ENCODE assay signal across 17 mouse cellular contexts in genomic region chr7:143755357-143756124, GRCm38 (mm10). TPM values are rescaled to one million over a fixed set of nuclear protein-coding genes. Genes with fewer than 3 reads are reported as not detected.
DNase-seq lines count a peak whose midpoint lies in the region; ATAC-seq and TF ChIP-seq lines count a peak whose summit lies in the region.
"Had no signal": no experiment of that assay in that cellular context is flagged by ENCODE, and none has a peak within 500 bp of the region (broad histone marks: within the 10 kb centered on the region; RNA-seq: fewer than 3 reads in every experiment).

No protein-coding gene starts in this region.

- TF ChIP-seq EP300 in lung, postnatal 0 days (IDR thresholded peaks at IDR 0.05) = no peak

- H3K27ac ChIP-seq in lung, postnatal 0 days (ENCODE audit: low read length) = no peak overlapping the region
- H3K27ac ChIP-seq: heart, adult 2 months; hindbrain, postnatal 0 days had no signal

- H3K9ac ChIP-seq in lung, postnatal 0 days (replicated peaks; ENCODE audit: low read depth) = no peak overlapping the region

- peak; percentile 72 for ATAC-seq in megakaryocyte-erythroid progenitor cell, adult 5-6 weeks (replicated peaks; ENCODE audit: low FRiP score, low TSS enrichment, poor library complexity, severe bottlenecking)
- ATAC-seq in lung, postnatal 0 days = no peak
- ATAC-seq: hindbrain, postnatal 0 days; Patski had no signal

- peak; percentile 29 for DNase-seq in kidney, adult 11 months
- DNase-seq in kidney, postnatal 36 days = no peak
- peak; percentile 56 for DNase-seq in adrenal gland, postnatal 10 days
- DNase-seq in c-Kit-positive CD71-negative TER-119-negative erythroid progenitor cells, embryonic 14.5 days (ENCODE audit: low read depth) = peak; percentile 20
- no peak for DNase-seq in lung, postnatal 0 days (ENCODE audit: low spot score)
- no peak for DNase-seq in frontal cortex, postnatal 36 days (ENCODE audit: low spot score in 2 of 2)
- DNase-seq: cerebellum, adult 8-10 months; heart, postnatal 14 days had no signal

- H3K36me3 ChIP-seq in lung, postnatal 0 days (ENCODE audit: insufficient read depth, low read length) = no peaks in the 10 kb centered on the region

- H3K9me3 ChIP-seq in lung, postnatal 0 days (ENCODE audit: low read length) = no peaks in the 10 kb centered on the region

- H3K4me2 ChIP-seq in lung, postnatal 0 days (replicated peaks; ENCODE audit: low read depth, low read length) = no peak overlapping the region

- no peak overlapping the region for H3K4me3 ChIP-seq in lung, postnatal 0 days (ENCODE audit: low read depth, low read length)
- H3K4me3 ChIP-seq: erythroblast, embryonic 14.5 days; heart, adult 2 months had no signal

- 73% methylated on average over 9 of the region's 9 CpGs for WGBS in lung, postnatal 0 days

- no peak for TF ChIP-seq CTCF in lung, postnatal 0 days (IDR thresholded peaks at IDR 0.05)

- no peaks in the 10 kb centered on the region; the same call in 1 of the 2 replicates for H3K27me3 ChIP-seq in lung, postnatal 0 days (replicated peaks; ENCODE audit: insufficient read depth, low read length)
- H3K27me3 ChIP-seq: Patski had no signal

- H3K4me1 ChIP-seq in lung, postnatal 0 days (ENCODE audit: insufficient read depth, low read depth, low read length) = peaks cover 6% of the 10 kb centered on the region; the same call in 1 of the 2 replicates

RNA-seq across cellular contexts. Expression of gene Osbpl5, which starts 1.2 kb away (rescaled TPM):
- total RNA-seq in adrenal gland, postnatal 10 days (2021) = 10 to 100 TPM; 30.1 to 34.0 TPM
- total RNA-seq in megakaryocyte-erythroid progenitor cell, adult 5-6 weeks (2014; fragmentation: Nextera tagmentation) = 4.3 and 9.3 TPM in 2 replicates
- 2.6 and 3.8 TPM in 2 replicates for total RNA-seq in megakaryocyte-erythroid progenitor cell, adult 5-6 weeks (2017)
- 47.6 and 56.8 TPM in 2 replicates for polyA plus RNA-seq in lung, postnatal 0 days (2015; fragmentation: Nextera tagmentation; extraction: Ambion mirVana)
- polyA plus RNA-seq: erythroblast, embryonic 14.5 days had no signal

RNA-seq across cellular contexts. Expression of gene Mrgprg, which starts 11.3 kb away (rescaled TPM):
- total RNA-seq in adrenal gland, postnatal 10 days (2021) = under 1 TPM; 0.18 to 0.58 TPM
- not detected in 2 replicates for total RNA-seq in megakaryocyte-erythroid progenitor cell, adult 5-6 weeks (2014; fragmentation: Nextera tagmentation)
- not detected in 2 replicates for total RNA-seq in megakaryocyte-erythroid progenitor cell, adult 5-6 weeks (2017)
- not detected in 2 replicates for polyA plus RNA-seq in lung, postnatal 0 days (2015; fragmentation: Nextera tagmentation; extraction: Ambion mirVana)
- total RNA-seq: heart, adult 2 months; heart, postnatal 14 days; hindbrain, postnatal 0 days; left cerebral cortex, postnatal 36 days had no signal
- polyA plus RNA-seq: erythroblast, embryonic 14.5 days; hindbrain, postnatal 0 days; kidney, embryonic 14.5 days; lung, embryonic 16.5 days; midbrain, embryonic 11.5 days; Patski had no signal

RNA-seq across cellular contexts. Expression of gene Mrgpre, which starts 28.8 kb away (rescaled TPM):
- total RNA-seq in adrenal gland, postnatal 10 days (2021) = 1 to 10 TPM; 2.6 to 3.0 TPM
- total RNA-seq in megakaryocyte-erythroid progenitor cell, adult 5-6 weeks (2014; fragmentation: Nextera tagmentation) = 0.37 TPM in 1 of 2 replicates, not detected in the other
- 0.19 and 0.27 TPM in 2 replicates for total RNA-seq in megakaryocyte-erythroid progenitor cell, adult 5-6 weeks (2017)
- 0.67 and 0.72 TPM in 2 replicates for polyA plus RNA-seq in lung, postnatal 0 days (2015; fragmentation: Nextera tagmentation; extraction: Ambion mirVana)
- polyA plus RNA-seq: erythroblast, embryonic 14.5 days had no signal

Comparison
In these comparisons a context has a peak if more than half of its experiments do, and no peak if none do; other contexts are left out.
1. DNase-seq: peak in kidney, adult 11 months (single experiment), adrenal gland, postnatal 10 days (single experiment) and c-Kit-positive CD71-negative TER-119-negative erythroid progenitor cells, embryonic 14.5 days (single experiment); none in kidney, postnatal 36 days (0 of 2), lung, postnatal 0 days (single experiment) and frontal cortex, postnatal 36 days (0 of 2).